Mouse (Mus musculus): Measurements from ENCODE around the gene Ugt2b38. TPM values are rescaled to one million over a fixed set of nuclear protein-coding genes. Genes with fewer than 3 reads are reported as not detected.
"Not testable (repeated sequence)": the region's sequence is repeated elsewhere in the genome, so short reads cannot be mapped to it uniquely, and the experiment has no call there.

Ugt2b38 gene
- not detected in 2 replicates for polyA plus RNA-seq (2012; ENCODE audit: insufficient read depth, insufficient read length, missing spikeins)

- not testable (repeated sequence) for H3K4me1 ChIP-seq (ENCODE audit: control insufficient read depth, insufficient read depth, low read length); H3K4me3 ChIP-seq (ENCODE audit: insufficient read depth, low read length); H3K27ac ChIP-seq (ENCODE audit: insufficient read depth, low read depth, low read length)
These were observed at the start of gene Ugt2b38 for GRCm38 (mm10) chr5:87424041-87424440. Ugt2b38 (minus strand) TSS chr5:87424203.

- H3K4me1 ChIP-seq (ENCODE audit: control insufficient read depth, insufficient read depth, low read length) = no peaks in the 10 kb centered on the region
- H3K4me3 ChIP-seq (ENCODE audit: insufficient read depth, low read length) = no peak overlapping the region
- TF ChIP-seq CTCF (IDR thresholded peaks at IDR 0.05; ENCODE audit: low read depth, low read length) (no peak), POLR2A (IDR thresholded peaks at IDR 0.05; ENCODE audit: borderline replicate concordance, low read depth, low read length) (no peak)
- H3K27ac ChIP-seq (ENCODE audit: insufficient read depth, low read depth, low read length) = no peak overlapping the region
These were observed 34.8 kb upstream of the Ugt2b38 start for GRCm38 (mm10) chr5:87458810-87459209.

- no peak for TF ChIP-seq CTCF (IDR thresholded peaks at IDR 0.05; ENCODE audit: low read depth, low read length)
- no peak for TF ChIP-seq POLR2A (IDR thresholded peaks at IDR 0.05; ENCODE audit: borderline replicate concordance, low read depth, low read length)
- Histone ChIP-seq H3K27ac (ENCODE audit: insufficient read depth, low read depth, low read length) (no peak overlapping the region), H3K4me1 (ENCODE audit: control insufficient read depth, insufficient read depth, low read length) (no peaks in the 10 kb centered on the region), H3K4me3 (ENCODE audit: insufficient read depth, low read length) (no peak overlapping the region)
These were observed 33.7 kb upstream of the Ugt2b38 start for GRCm38 (mm10) chr5:87457701-87458100.

GRCm38 (mm10) chr5:87456216-87456850 lies 32.3 kb upstream of the Ugt2b38 start:
- no peaks in the 10 kb centered on the region for H3K4me1 ChIP-seq (ENCODE audit: control insufficient read depth, insufficient read depth, low read length)
- TF ChIP-seq POLR2A (IDR thresholded peaks at IDR 0.05; ENCODE audit: borderline replicate concordance, low read depth, low read length) = no peak
- TF ChIP-seq CTCF (IDR thresholded peaks at IDR 0.05; ENCODE audit: low read depth, low read length) = no peak
- H3K27ac ChIP-seq (ENCODE audit: insufficient read depth, low read depth, low read length) = no peak overlapping the region
- H3K4me3 ChIP-seq (ENCODE audit: insufficient read depth, low read length) = no peak overlapping the region

GRCm38 (mm10) chr5:87455519-87455918 lies 31.5 kb upstream of the Ugt2b38 start:
- Histone ChIP-seq H3K27ac (ENCODE audit: insufficient read depth, low read depth, low read length) (no peak overlapping the region), H3K4me3 (ENCODE audit: insufficient read depth, low read length) (no peak overlapping the region), H3K4me1 (ENCODE audit: control insufficient read depth, insufficient read depth, low read length) (no peaks in the 10 kb centered on the region)
- TF ChIP-seq CTCF (IDR thresholded peaks at IDR 0.05; ENCODE audit: low read depth, low read length) (no peak), POLR2A (IDR thresholded peaks at IDR 0.05; ENCODE audit: borderline replicate concordance, low read depth, low read length) (no peak)

- H3K4me3 ChIP-seq (ENCODE audit: insufficient read depth, low read length); H3K27ac ChIP-seq (ENCODE audit: insufficient read depth, low read depth, low read length); H3K4me1 ChIP-seq (ENCODE audit: control insufficient read depth, insufficient read depth, low read length): not testable (repeated sequence)
These were observed 28.5 kb upstream of the Ugt2b38 start for GRCm38 (mm10) chr5:87452514-87452913.

GRCm38 (mm10) chr5:87436264-87436663 lies 12.3 kb upstream of the Ugt2b38 start:
- Histone ChIP-seq H3K4me3 (ENCODE audit: insufficient read depth, low read length) (no peak overlapping the region), H3K27ac (ENCODE audit: insufficient read depth, low read depth, low read length) (no peak overlapping the region), H3K4me1 (ENCODE audit: control insufficient read depth, insufficient read depth, low read length) (no peaks in the 10 kb centered on the region)
- TF ChIP-seq POLR2A (IDR thresholded peaks at IDR 0.05; ENCODE audit: borderline replicate concordance, low read depth, low read length) (no peak), CTCF (IDR thresholded peaks at IDR 0.05; ENCODE audit: low read depth, low read length) (no peak)

- TF ChIP-seq CTCF (IDR thresholded peaks at IDR 0.05; ENCODE audit: low read depth, low read length) = no peak
- TF ChIP-seq POLR2A (IDR thresholded peaks at IDR 0.05; ENCODE audit: borderline replicate concordance, low read depth, low read length) = no peak
- Histone ChIP-seq H3K27ac (ENCODE audit: insufficient read depth, low read depth, low read length) (no peak overlapping the region), H3K4me3 (ENCODE audit: insufficient read depth, low read length) (no peak overlapping the region), H3K4me1 (ENCODE audit: control insufficient read depth, insufficient read depth, low read length) (no peaks in the 10 kb centered on the region)
These were observed 1.7 kb upstream of the Ugt2b38 start for GRCm38 (mm10) chr5:87425676-87426075.

- H3K4me3 ChIP-seq (ENCODE audit: insufficient read depth, low read length) = no peak overlapping the region
- no peak overlapping the region for H3K27ac ChIP-seq (ENCODE audit: insufficient read depth, low read depth, low read length)
- H3K4me1 ChIP-seq (ENCODE audit: control insufficient read depth, insufficient read depth, low read length) = no peaks in the 10 kb centered on the region
- no peak for TF ChIP-seq CTCF (IDR thresholded peaks at IDR 0.05; ENCODE audit: low read depth, low read length)
- no peak for TF ChIP-seq POLR2A (IDR thresholded peaks at IDR 0.05; ENCODE audit: borderline replicate concordance, low read depth, low read length)
These were observed 27.0 kb downstream of the Ugt2b38 start for GRCm38 (mm10) chr5:87396968-87397367.

- H3K27ac ChIP-seq (ENCODE audit: insufficient read depth, low read depth, low read length) = no peak overlapping the region
- no peak for TF ChIP-seq CTCF (IDR thresholded peaks at IDR 0.05; ENCODE audit: low read depth, low read length)
- TF ChIP-seq POLR2A (IDR thresholded peaks at IDR 0.05; ENCODE audit: borderline replicate concordance, low read depth, low read length) = no peak
- H3K4me1 ChIP-seq (ENCODE audit: control insufficient read depth, insufficient read depth, low read length) = no peaks in the 10 kb centered on the region
- H3K4me3 ChIP-seq (ENCODE audit: insufficient read depth, low read length) = no peak overlapping the region
These were observed 33.2 kb downstream of the Ugt2b38 start for GRCm38 (mm10) chr5:87390818-87391217.

GRCm38 (mm10) chr5:87380234-87380633 lies 43.8 kb downstream of the Ugt2b38 start:
- no peaks in the 10 kb centered on the region for H3K4me1 ChIP-seq (ENCODE audit: control insufficient read depth, insufficient read depth, low read length)

More at GRCm38 (mm10) chr5:87380234-87380633, 43.8 kb downstream of the Ugt2b38 start:
- TF ChIP-seq POLR2A (IDR thresholded peaks at IDR 0.05; ENCODE audit: borderline replicate concordance, low read depth, low read length) (no peak), CTCF (IDR thresholded peaks at IDR 0.05; ENCODE audit: low read depth, low read length) (no peak)
- Histone ChIP-seq H3K4me3 (ENCODE audit: insufficient read depth, low read length) (no peak overlapping the region), H3K27ac (ENCODE audit: insufficient read depth, low read depth, low read length) (no peak overlapping the region)
